Mouse (Mus musculus): ENCODE results near the gene Enho. TPM values are rescaled to one million over a fixed set of nuclear protein-coding genes. Genes with fewer than 3 reads are reported as not detected.
"Not testable (repeated sequence)": the region's sequence is repeated elsewhere in the genome, so short reads cannot be mapped to it uniquely, and the experiment has no call there.

Enho gene
- 92.0 and 95.2 TPM in 2 replicates for polyA plus RNA-seq (2015; fragmentation: Nextera tagmentation; extraction: Ambion mirVana)

DNA sequence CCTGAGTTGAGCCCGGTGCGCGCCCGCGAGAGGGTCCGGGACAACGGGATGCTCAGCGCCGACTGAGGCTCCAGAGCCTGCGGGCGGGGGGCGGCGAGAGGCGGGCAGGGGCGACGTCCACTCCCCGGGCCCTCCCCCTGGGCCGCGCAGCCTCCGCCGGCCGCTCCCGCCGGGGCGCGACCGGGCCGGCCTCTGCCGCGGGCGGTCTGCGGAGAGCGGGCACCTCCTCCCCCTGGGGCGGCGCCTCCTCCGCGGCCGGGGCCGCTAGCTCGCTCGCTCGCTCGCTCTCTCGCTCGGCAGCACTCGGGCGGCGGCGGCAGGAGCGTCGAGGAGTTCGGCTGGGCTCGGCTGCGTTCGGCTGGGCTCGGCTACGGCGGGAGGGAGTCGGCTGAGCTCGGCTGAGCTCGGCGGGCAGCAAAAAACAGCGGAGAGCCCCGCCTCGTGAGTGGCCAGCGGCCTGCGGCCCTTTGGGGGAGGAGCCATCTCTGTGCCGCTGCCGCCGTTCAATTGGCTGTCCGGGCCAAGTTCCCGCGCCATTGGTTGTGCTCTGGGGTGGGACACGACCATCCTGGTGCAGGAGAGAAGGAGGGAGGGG lies at the start of gene Enho:
Gene Enho (minus strand): TSS at position 412 of the 595 bp plus-strand sequence.
- peak within 1 kb of the TSS; percentile 85 for H3K4me2 ChIP-seq
- peaks cover 6% of the 10 kb centered on the region for H3K36me3 ChIP-seq
- peak within 1 kb of the TSS; percentile 96 for H3K9ac ChIP-seq
- peak within 1 kb of the TSS; percentile 94 for H3K27ac ChIP-seq
- H3K4me3 ChIP-seq, result peak within 1 kb of the TSS; percentile 75
- WGBS, result under 1% methylated on average over 67 of the region's 74 CpGs
- peaks cover 48% of the 10 kb centered on the region for H3K4me1 ChIP-seq (replicated peaks)
- H3K9me3 ChIP-seq, result no peaks in the 10 kb centered on the region
- no peaks in the 10 kb centered on the region for H3K27me3 ChIP-seq
- peak; percentile 92 for ATAC-seq (ENCODE audit: low FRiP score)

DNA sequence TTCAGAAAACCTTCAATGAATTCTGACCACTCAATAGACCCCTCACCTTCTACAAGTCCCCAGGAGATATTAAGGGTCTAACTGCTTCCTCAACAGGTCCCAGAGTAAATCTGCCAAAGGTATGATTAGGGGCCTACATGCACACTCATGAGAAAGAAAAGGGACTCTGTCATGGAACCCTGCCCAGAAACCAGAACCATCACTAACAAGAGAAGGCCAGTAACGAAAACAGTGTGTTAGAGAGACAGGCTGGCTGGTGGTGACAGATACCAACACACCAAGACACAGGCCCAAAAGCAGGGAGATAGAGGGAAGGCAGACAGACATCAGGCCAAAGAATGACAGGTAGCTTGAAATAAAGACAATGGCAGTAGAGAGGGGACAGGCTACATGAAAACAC lies 48.4 kb upstream of the Enho start:
- ATAC-seq (ENCODE audit: low FRiP score); H3K27me3 ChIP-seq; H3K4me3 ChIP-seq; H3K36me3 ChIP-seq; H3K9me3 ChIP-seq; H3K4me2 ChIP-seq; H3K9ac ChIP-seq: not testable (repeated sequence)
- 41% methylated on average over 1 of the region's 1 CpGs for WGBS
- Histone ChIP-seq H3K4me1 (replicated peaks) (peaks cover 25% of the 10 kb centered on the region), H3K27ac (peak overlapping the region; percentile 64)

DNA sequence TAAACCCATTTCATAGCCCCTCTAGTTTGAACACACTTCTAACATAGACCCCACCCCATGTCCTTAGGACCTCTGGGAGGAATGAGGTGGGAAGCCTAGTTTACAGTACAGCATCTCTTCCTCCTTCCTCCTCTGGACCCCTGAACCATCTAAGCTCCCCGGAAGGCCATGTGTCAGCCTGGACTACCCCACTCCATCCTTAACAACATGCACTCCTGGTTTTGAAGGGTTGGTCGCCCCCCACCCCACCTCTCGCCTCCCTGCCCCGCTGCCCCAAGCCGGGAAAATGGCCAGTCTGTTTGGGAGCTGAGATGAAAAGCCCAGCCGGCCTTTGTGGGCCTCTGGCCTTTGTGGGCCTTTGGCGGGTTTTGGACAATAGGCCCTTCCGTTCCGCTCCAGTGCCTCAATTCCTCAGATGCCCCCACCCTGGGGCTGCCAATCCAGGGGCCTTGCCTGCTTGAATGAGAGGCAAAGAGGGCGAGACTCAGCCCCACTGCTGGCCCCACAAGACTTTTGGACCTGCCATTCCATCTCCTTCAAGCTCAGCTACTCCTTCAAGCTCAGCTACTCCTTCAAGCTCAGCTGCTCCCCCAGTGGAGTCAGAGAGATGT lies 45.9 kb upstream of the Enho start:
- not testable (repeated sequence) for H3K9me3 ChIP-seq; ATAC-seq (ENCODE audit: low FRiP score); H3K4me3 ChIP-seq; H3K9ac ChIP-seq; H3K4me2 ChIP-seq; H3K27me3 ChIP-seq; H3K36me3 ChIP-seq
- Histone ChIP-seq H3K27ac (peak overlapping the region; percentile 58), H3K4me1 (replicated peaks) (peaks cover 38% of the 10 kb centered on the region)
- WGBS, result 9% methylated on average over 9 of the region's 10 CpGs

DNA sequence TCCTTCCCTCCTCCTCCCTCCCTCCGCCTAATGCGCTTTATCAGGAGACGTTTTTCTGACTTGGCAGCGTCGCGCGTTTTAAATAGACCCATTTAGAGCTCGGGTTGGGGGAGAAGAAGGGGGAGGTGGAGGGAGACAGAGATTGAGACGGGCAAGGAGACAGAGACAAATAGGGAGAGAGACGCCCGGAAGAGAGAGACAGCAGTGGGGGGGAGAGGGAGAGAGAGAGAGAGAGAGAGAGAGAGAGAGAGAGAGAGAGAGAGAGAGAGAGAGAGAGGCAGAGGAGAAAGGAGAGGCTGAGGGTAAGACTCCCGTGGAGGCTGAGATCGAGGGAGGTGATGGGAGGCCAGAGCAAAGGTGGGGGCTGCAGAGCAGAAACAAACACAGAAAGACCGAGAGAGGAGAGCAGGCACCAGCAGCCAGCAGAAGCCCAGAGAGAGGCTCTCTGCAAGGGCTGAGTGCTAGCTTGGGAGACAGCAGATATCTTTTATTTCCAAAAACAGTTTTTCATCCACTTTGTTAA lies 44.9 kb upstream of the Enho start:
- peaks cover 47% of the 10 kb centered on the region for H3K4me1 ChIP-seq (replicated peaks)
- H3K4me2 ChIP-seq, result peak overlapping the region; percentile 25
- not testable (repeated sequence) for H3K36me3 ChIP-seq, H3K4me3 ChIP-seq, H3K27me3 ChIP-seq, H3K9ac ChIP-seq, H3K9me3 ChIP-seq
- WGBS, result 2% methylated on average over 12 of the region's 14 CpGs
- ATAC-seq (ENCODE audit: low FRiP score), result 0 out of 2 replicates have a peak, but pooled peaks have one; percentile 4
- H3K27ac ChIP-seq, result peak overlapping the region; percentile 81

DNA sequence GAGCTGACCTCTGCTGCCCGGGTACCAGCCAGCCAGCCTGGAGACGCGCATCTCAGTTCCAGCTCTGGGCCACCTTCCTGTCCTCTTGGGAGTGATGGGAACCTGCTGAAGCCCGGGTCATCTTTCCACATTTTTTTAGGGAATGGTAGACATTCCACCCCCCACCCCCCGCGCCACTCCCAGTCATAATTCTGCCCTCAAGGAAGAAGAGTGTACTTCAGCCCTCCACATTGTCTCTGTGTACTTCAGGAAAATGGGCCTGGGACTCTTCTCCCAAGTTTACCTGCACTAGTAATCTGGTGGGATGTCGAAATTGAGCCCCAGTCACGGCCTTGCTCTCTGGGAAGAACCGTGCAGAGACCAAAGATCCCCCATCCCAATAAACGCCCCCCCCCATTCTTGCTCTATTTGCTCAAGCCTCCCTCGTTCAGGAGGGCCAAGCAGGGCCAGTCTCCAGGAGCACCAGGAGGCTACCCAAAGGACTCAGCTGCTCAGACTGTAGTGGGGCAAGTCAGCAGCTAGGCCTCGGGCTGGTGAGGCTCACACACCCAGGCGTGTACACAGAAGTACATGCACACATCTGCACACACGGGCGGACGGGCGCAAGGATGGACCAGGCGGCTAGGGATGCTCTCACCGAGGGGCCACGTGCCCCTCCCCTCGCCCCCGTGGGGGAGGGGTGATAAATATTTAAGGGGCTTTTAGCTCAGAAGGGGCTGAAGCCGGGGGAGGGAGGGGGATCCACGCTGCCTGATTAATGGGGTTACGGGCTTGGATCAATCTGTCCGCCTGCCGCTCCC lies 44.2 kb upstream of the Enho start:
- H3K27me3 ChIP-seq, H3K4me3 ChIP-seq, H3K36me3 ChIP-seq, H3K9ac ChIP-seq, H3K9me3 ChIP-seq: not testable (repeated sequence)
- Histone ChIP-seq H3K4me1 (replicated peaks) (peaks cover 53% of the 10 kb centered on the region), H3K27ac (peak overlapping the region; percentile 81), H3K4me2 (peak overlapping the region; percentile 40)
- WGBS, result 1% methylated on average over 23 of the region's 27 CpGs
- ATAC-seq (ENCODE audit: low FRiP score), result peak; percentile 29

DNA sequence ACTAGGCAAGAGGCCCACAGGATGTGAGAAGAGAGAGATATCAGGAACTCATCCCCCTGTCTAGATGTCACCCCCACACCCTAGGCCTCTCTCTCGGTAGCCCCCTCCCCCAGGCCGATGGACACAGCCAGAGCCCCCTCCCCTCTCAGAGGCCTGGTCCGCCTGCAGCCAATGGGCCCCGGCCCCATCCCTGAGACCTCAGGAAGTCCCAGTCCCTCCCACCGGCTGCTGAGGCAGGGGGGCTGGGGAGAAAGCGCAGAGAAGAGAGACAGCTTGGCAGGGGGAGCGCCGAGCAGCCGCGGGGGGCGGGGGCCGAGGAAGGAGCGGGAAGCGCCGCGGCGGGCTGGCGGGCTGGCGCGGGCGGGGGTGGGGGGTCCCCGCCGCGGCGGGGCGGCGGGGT lies 43.2 kb upstream of the Enho start:
- H3K9me3 ChIP-seq; H3K27me3 ChIP-seq; ATAC-seq (ENCODE audit: low FRiP score); H3K36me3 ChIP-seq: not testable (repeated sequence)
- peak overlapping the region; percentile 22; the same call in 1 of the 2 replicates for H3K4me3 ChIP-seq
- H3K27ac ChIP-seq, result peak overlapping the region; percentile 64
- peaks cover 54% of the 10 kb centered on the region for H3K4me1 ChIP-seq (replicated peaks)
- WGBS, result 0% methylated on average over 4 of the region's 27 CpGs
- 0 out of 2 replicates have a peak overlapping the region, but pooled peaks have one; percentile 49 for H3K9ac ChIP-seq
- H3K4me2 ChIP-seq, result peak overlapping the region; percentile 42

DNA sequence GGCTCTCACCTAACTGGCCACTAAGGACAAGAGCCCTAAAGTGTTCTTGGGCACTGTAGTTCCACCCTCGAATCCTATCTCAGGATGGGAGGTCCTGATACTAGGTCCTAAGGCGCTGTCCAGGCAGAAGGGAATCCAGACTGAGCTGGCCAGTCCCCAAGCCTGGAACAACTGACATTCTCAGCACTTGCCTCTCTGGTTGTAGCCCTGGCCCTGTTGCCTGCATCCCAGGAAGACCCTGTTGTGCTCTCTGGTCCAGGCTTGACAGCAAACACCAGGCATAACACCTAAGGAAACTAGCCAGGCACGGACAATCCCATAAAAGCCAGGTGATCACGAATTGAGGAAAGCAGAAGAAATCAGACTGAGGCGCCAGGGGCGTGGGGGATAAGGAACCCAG lies 42.7 kb upstream of the Enho start:
- peaks cover 59% of the 10 kb centered on the region for H3K4me1 ChIP-seq (replicated peaks)
- WGBS, result 25% methylated on average over 6 of the region's 6 CpGs
- peak overlapping the region; percentile 80 for H3K27ac ChIP-seq
- H3K9ac ChIP-seq, result peak overlapping the region; percentile 57
- no peaks in the 10 kb centered on the region for H3K9me3 ChIP-seq
- no peaks in the 10 kb centered on the region for H3K36me3 ChIP-seq
- peak overlapping the region; percentile 32 for H3K4me2 ChIP-seq
- no peak overlapping the region for H3K4me3 ChIP-seq
- H3K27me3 ChIP-seq, result no peaks in the 10 kb centered on the region
- no peak for ATAC-seq (ENCODE audit: low FRiP score)

DNA sequence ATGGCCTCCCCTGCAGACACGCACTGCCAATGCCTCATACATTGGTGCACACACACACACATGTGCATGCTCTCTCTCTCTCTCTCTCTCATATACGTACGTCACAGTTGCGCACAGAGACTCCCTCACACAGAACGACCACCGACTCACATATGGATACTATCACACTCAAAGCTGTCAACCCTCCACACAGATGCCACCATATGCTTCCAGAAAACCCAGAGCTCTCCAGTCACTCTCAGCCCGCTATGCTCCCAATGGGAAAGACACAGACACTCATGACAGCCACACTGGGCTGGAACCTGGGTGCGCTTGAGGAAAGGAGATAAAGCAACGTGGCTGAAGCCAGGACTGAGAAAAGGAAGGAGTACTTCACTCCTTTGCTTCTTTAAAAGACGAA lies 41.8 kb upstream of the Enho start:
- 66% methylated on average over 10 of the region's 10 CpGs for WGBS
- 0 out of 2 replicates have a peak overlapping the region, but pooled peaks have one; percentile 57 for H3K9ac ChIP-seq
- no peaks in the 10 kb centered on the region for H3K27me3 ChIP-seq
- peak overlapping the region; percentile 80 for H3K27ac ChIP-seq
- H3K36me3 ChIP-seq, result no peaks in the 10 kb centered on the region
- no peak overlapping the region for H3K4me3 ChIP-seq
- H3K4me2 ChIP-seq, result peak overlapping the region; percentile 32; the same call in 1 of the 2 replicates
- no peaks in the 10 kb centered on the region for H3K9me3 ChIP-seq
- peaks cover 64% of the 10 kb centered on the region for H3K4me1 ChIP-seq (replicated peaks)
- no peak for ATAC-seq (ENCODE audit: low FRiP score)

DNA sequence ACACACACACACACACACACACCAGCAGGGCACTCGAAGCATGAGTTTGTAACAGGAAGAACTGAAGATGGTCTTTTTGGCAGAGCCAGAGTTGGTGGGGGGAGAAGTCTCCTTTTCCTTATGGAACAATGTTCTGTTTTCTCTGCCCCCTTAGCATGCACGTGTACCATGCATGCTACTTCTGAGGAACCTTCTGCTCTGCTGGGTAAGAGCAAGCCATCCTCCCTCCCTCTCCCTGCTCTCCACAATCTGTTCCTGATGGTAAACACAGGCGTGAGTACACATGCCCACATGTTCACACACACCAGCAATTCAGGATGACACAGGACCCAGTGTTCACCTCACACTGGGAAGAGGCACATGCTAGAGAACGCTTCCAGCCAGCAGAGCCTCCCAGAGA lies 41.1 kb upstream of the Enho start:
- Histone ChIP-seq H3K4me2 (no peak overlapping the region), H3K9ac (peak overlapping the region; percentile 39; the same call in 1 of the 2 replicates), H3K4me3 (no peak overlapping the region), H3K9me3 (no peaks in the 10 kb centered on the region), H3K4me1 (replicated peaks) (peaks cover 72% of the 10 kb centered on the region), H3K27me3 (no peaks in the 10 kb centered on the region), H3K27ac (no peak overlapping the region), H3K36me3 (no peaks in the 10 kb centered on the region)
- no peak for ATAC-seq (ENCODE audit: low FRiP score)
- 67% methylated on average over 4 of the region's 4 CpGs for WGBS

DNA sequence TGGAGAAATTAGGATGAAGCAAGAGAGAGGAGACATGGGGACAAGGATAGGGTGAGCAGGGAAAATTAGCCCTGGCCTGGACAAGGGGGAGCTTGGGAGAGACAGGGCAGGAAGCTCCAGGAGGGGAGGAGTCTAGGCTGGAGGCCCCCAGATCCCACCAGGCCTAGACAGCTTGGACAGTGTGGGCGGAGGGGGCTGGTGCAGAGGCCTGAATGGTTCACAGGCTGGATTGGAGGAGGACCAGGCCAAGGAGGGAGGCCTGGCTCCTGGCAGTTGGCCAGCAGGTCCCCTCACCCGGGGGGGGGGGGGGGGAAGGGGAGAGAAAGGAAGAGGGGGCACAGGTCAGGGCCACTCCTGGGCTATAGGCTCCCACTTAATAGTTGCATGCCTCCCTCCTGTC lies 39.2 kb upstream of the Enho start:
- Histone ChIP-seq H3K4me1 (replicated peaks) (peaks cover 86% of the 10 kb centered on the region), H3K9me3 (no peaks in the 10 kb centered on the region), H3K27me3 (no peaks in the 10 kb centered on the region), H3K36me3 (no peaks in the 10 kb centered on the region), H3K4me2 (no peak overlapping the region), H3K4me3 (no peak overlapping the region), H3K9ac (peak overlapping the region; percentile 56; the same call in 1 of the 2 replicates), H3K27ac (peak overlapping the region; percentile 69)
- WGBS, result 33% methylated on average over 1 of the region's 2 CpGs
- no peak for ATAC-seq (ENCODE audit: low FRiP score)

DNA sequence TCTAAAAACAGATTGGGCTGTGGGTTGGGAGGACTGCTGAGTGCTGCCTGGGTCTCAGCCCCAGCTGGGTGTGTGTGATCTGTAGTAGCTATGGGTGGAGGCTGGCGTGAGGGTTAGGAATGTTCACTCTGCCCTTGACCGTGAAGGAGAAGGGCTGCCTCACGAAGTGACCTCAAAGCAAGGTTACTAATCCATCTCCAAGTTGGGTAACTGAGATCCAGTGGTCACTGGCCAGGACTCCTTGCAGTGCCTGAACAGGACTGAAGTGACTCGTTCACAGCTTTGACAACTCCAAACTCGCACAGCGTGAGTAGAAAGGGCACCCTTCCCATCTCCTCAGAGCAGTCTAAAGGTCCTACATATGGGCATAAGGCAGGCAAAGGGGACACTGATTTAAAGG lies 38.7 kb upstream of the Enho start:
- H3K4me3 ChIP-seq, result no peak overlapping the region
- H3K4me2 ChIP-seq, result no peak overlapping the region
- peak overlapping the region; percentile 69; the same call in 1 of the 2 replicates for H3K27ac ChIP-seq
- no peaks in the 10 kb centered on the region for H3K36me3 ChIP-seq
- no peak overlapping the region for H3K9ac ChIP-seq
- 79% methylated on average over 6 of the region's 6 CpGs for WGBS
- H3K27me3 ChIP-seq, result no peaks in the 10 kb centered on the region
- H3K9me3 ChIP-seq, result no peaks in the 10 kb centered on the region
- ATAC-seq (ENCODE audit: low FRiP score), result no peak
- peaks cover 86% of the 10 kb centered on the region for H3K4me1 ChIP-seq (replicated peaks)

DNA sequence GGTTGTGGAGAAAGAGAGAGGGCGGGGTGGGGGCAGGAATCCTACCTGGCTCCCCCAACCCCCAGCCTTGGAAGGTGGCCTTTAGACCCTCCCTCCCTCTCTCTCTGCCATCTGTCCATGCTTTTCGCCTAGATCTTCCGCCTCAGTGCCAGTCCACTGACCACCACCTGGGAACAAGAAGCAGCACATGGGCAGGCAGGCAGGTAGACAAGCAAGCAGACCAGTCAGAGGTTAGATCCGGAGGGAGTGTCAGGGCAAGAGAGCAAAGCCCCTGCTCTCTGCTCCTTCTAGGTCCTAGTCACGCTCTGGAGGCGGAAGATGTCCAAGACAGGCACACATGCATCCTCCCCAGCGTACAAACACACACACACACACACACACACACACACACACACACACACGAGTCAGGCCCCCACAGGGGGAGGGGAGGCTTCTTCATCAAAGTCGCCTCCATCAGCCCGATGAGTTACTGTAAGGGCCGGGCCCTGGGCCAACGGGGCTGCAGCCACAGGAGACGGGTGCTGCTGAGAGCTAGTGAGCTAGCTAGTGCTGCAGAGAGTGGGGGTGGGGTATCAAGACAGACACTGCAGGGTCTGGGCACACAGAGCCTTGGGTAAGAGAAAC lies 37.0 kb upstream of the Enho start:
- H3K36me3 ChIP-seq, result no peaks in the 10 kb centered on the region
- no peaks in the 10 kb centered on the region for H3K9me3 ChIP-seq
- peak; percentile 68 for ATAC-seq (ENCODE audit: low FRiP score)
- H3K27ac ChIP-seq, result peak overlapping the region; percentile 82
- WGBS, result 43% methylated on average over 12 of the region's 13 CpGs
- no peaks in the 10 kb centered on the region for H3K27me3 ChIP-seq
- H3K4me1 ChIP-seq (replicated peaks), result peaks cover 95% of the 10 kb centered on the region
- H3K4me2 ChIP-seq, result 0 out of 2 replicates have a peak overlapping the region, but pooled peaks have one; percentile 2
- no peak overlapping the region for H3K4me3 ChIP-seq
- peak overlapping the region; percentile 55 for H3K9ac ChIP-seq

All from hindbrain, embryonic 13.5 days (tissue).